Mouse (Mus musculus) embryonic facial prominence, embryonic 15.5 days (tissue): ENCODE measurements around the gene Fam181a. TPM values are rescaled to one million over a fixed set of nuclear protein-coding genes. Genes with fewer than 3 reads are reported as not detected.

Experiments
- ATAC-seq: fragments of 200-750 bp; cut with Nextera tagmentation; 2 replicates; pipeline ENCODE4 v1.8.0; 2017; ENCODE audit warnings: low read depth, moderate TSS enrichment; ENCODE audit not compliant: insufficient number of reproducible peaks, low FRiP score, low TSS enrichment
- H3K27ac ChIP-seq: fragments of 300-500 bp; sonication (generic); replicated peaks from 2 replicates; pipeline ENCODE4 v1.5.1; 2015; ENCODE audit warnings: mild to moderate bottlenecking, inconsistent platforms
- H3K27me3 ChIP-seq: fragments of 300-500 bp; sonication (generic); 2 replicates; pipeline ENCODE4 v1.6.1; 2015; ENCODE audit warnings: inconsistent platforms
- H3K36me3 ChIP-seq: fragments of 300-500 bp; sonication (generic); 2 replicates; pipeline ENCODE4 v1.6.1; 2015; ENCODE audit warnings: mild to moderate bottlenecking, inconsistent platforms
- H3K4me1 ChIP-seq: fragments of 300-500 bp; sonication (generic); 2 replicates; pipeline ENCODE4 v1.6.1; 2015; ENCODE audit warnings: inconsistent platforms
- H3K4me2 ChIP-seq: fragments of 300-500 bp; sonication (generic); replicated peaks from 2 replicates; pipeline ENCODE4 v1.6.1; 2015; ENCODE audit warnings: mild to moderate bottlenecking, inconsistent platforms
- H3K4me3 ChIP-seq: fragments of 300-500 bp; sonication (generic); replicated peaks from 2 replicates; pipeline ENCODE4 v1.5.1; 2015; ENCODE audit warnings: mild to moderate bottlenecking, inconsistent platforms
- H3K9ac ChIP-seq: fragments of 300-500 bp; sonication (generic); 2 replicates; pipeline ENCODE4 v1.6.1; 2015; ENCODE audit warnings: inconsistent platforms
- H3K9me3 ChIP-seq: fragments of 300-500 bp; sonication (generic); replicated peaks from 2 replicates; pipeline ENCODE4 v1.6.1; 2016; ENCODE audit warnings: inconsistent platforms
- WGBS: fragments of 180-500 bp; shearing (Covaris S2); methylation state at CpG from one replicate; pipeline ENCODE4 v1.1.7; 2015; 5-methylcytosine and 5-hydroxymethylcytosine counted together
- polyA plus RNA-seq: library from polyadenylated mRNA; unstranded; fragments of >200 nt; fragmentation: Nextera tagmentation; extraction: Ambion mirVana; gene quantifications from 2 replicates; pipeline ENCODE4 v1.2.1, GENCODE M21; 2015

Gene Fam181a
- polyA plus RNA-seq, 1 experiment from 2014 or later: not detected

- WGBS: 50% methylated on average over 4 of the region's 4 CpGs
- H3K27ac ChIP-seq: 0 out of 2 replicates have a peak overlapping the region, but pooled peaks have one; percentile 34
- peak; percentile 60 for ATAC-seq
- H3K4me2 ChIP-seq: no peak overlapping the region
- no peak overlapping the region for H3K9ac ChIP-seq
- no peaks in the 10 kb centered on the region for H3K9me3 ChIP-seq
- no peak overlapping the region for H3K4me3 ChIP-seq
- 0 out of 2 replicates have a peak, but pooled peaks cover 3% of the 10 kb centered on the region for H3K4me1 ChIP-seq
- no peaks in the 10 kb centered on the region for H3K36me3 ChIP-seq
- H3K27me3 ChIP-seq: no peaks in the 10 kb centered on the region
These were observed 48.4 kb downstream of the Fam181a start for GRCm38 (mm10) chr12:103358951-103359801.

GRCm38 (mm10) chr12:103360812-103361211, 50.0 kb downstream of the Fam181a start:
- Histone ChIP-seq H3K9ac (no peak overlapping the region), H3K4me3 (no peak overlapping the region), H3K4me2 (no peak overlapping the region), H3K36me3 (no peaks in the 10 kb centered on the region), H3K27me3 (no peaks in the 10 kb centered on the region), H3K9me3 (no peaks in the 10 kb centered on the region), H3K4me1 (0 out of 2 replicates have a peak, but pooled peaks cover 3% of the 10 kb centered on the region), H3K27ac (no peak overlapping the region)
- 81% methylated on average over 8 of the region's 8 CpGs for whole genome bisulfite sequencing
- ATAC-seq: no peak

- H3K27ac ChIP-seq: no peak overlapping the region
- no peak overlapping the region for H3K4me3 ChIP-seq
- 0 out of 2 replicates have a peak, but pooled peaks cover 3% of the 10 kb centered on the region for H3K4me1 ChIP-seq
- H3K9me3 ChIP-seq: no peaks in the 10 kb centered on the region
- H3K4me2 ChIP-seq: no peak overlapping the region
- no peaks in the 10 kb centered on the region for H3K27me3 ChIP-seq
- no peak overlapping the region for H3K9ac ChIP-seq
- no peaks in the 10 kb centered on the region for H3K36me3 ChIP-seq
- no peak for ATAC-seq
- 84% methylated on average over 17 of the region's 17 CpGs for WGBS
These were observed 50.9 kb downstream of the Fam181a start for GRCm38 (mm10) chr12:103361539-103362307.

- WGBS: 61% methylated on average over 3 of the region's 3 CpGs
- H3K9me3 ChIP-seq: no peaks in the 10 kb centered on the region
- no peak overlapping the region for H3K9ac ChIP-seq
- no peaks in the 10 kb centered on the region for H3K36me3 ChIP-seq
- H3K4me1 ChIP-seq: 0 out of 2 replicates have a peak, but pooled peaks cover 3% of the 10 kb centered on the region
- ATAC-seq: no peak
- no peak overlapping the region for H3K27ac ChIP-seq
- no peaks in the 10 kb centered on the region for H3K27me3 ChIP-seq
- H3K4me3 ChIP-seq: no peak overlapping the region
- no peak overlapping the region for H3K4me2 ChIP-seq
These were observed 51.6 kb downstream of the Fam181a start for GRCm38 (mm10) chr12:103362336-103362735.

Other genes starting within 250 kb of the Fam181a start
- gene Prima1, start 68.8 kb upstream of the Fam181a start, polyA plus RNA-seq: 0.43 and 0.68 TPM in 2 replicates
- 7.5 and 10.1 TPM in 2 replicates for gene Asb2, start 45.0 kb downstream of the Fam181a start, polyA plus RNA-seq
- gene Otub2, start 77.7 kb downstream of the Fam181a start, polyA plus RNA-seq: 12.2 and 13.7 TPM in 2 replicates
- gene 9330161L09Rik, start 96.8 kb downstream of the Fam181a start, polyA plus RNA-seq: 0.28 and 0.49 TPM in 2 replicates
- gene Ddx24, start 114.9 kb downstream of the Fam181a start, polyA plus RNA-seq: 103 and 105 TPM in 2 replicates
- 72.9 and 77.5 TPM in 2 replicates for gene Ifi27, start 123.2 kb downstream of the Fam181a start, polyA plus RNA-seq
- gene Ifi27l2a, start 132.7 kb downstream of the Fam181a start, polyA plus RNA-seq: 19.0 and 23.0 TPM in 2 replicates
- gene Ifi27l2b, start 146.2 kb downstream of the Fam181a start, polyA plus RNA-seq: 0.15 TPM in 1 of 2 replicates, not detected in the other
- 1.4 and 2.5 TPM in 2 replicates for gene Ppp4r4, start 221.3 kb downstream of the Fam181a start, polyA plus RNA-seq